Mouse (Mus musculus) stomach, embryonic 14.5 days (tissue): ENCODE measurements at regions not wholly inside any gene's neighbourhood (a gene's known extent, or its start where the extent isn't known, plus 50 kb on each side); places are given as distances from the start of the nearest gene placed in this dataset.

ENCODE experiments used
- ATAC-seq: fragments of 200-750 bp; cut with Nextera tagmentation; 2 replicates; pipeline ENCODE4 v1.8.0; 2017; ENCODE audit warnings: low read depth, moderate TSS enrichment; ENCODE audit not compliant: insufficient number of reproducible peaks, insufficient read depth, low FRiP score
- H3K27ac ChIP-seq: fragments of 300-500 bp; sonication (generic); 2 replicates; pipeline ENCODE4 v1.5.1; 2014; ENCODE audit warnings: mild to moderate bottlenecking, low read length, moderate library complexity, mixed read lengths
- H3K27me3 ChIP-seq: fragments of 300-500 bp; sonication (generic); 2 replicates; pipeline ENCODE4 v1.6.1; 2014; ENCODE audit warnings: low read length, control low read depth, mixed read lengths; ENCODE audit not compliant: control insufficient read depth, insufficient read depth
- H3K36me3 ChIP-seq: fragments of 300-500 bp; sonication (generic); 2 replicates; pipeline ENCODE4 v1.6.1; 2014; ENCODE audit warnings: mild to moderate bottlenecking, control low read depth, low read length, moderate library complexity, mixed read lengths; ENCODE audit not compliant: control insufficient read depth, insufficient read depth
- H3K4me1 ChIP-seq: fragments of 300-500 bp; sonication (generic); 2 replicates; pipeline ENCODE4 v1.6.1; 2014; ENCODE audit warnings: low read length, control low read depth, mixed read lengths; ENCODE audit not compliant: control insufficient read depth, insufficient read depth
- H3K4me2 ChIP-seq: fragments of 300-500 bp; sonication (generic); replicated peaks from 2 replicates; pipeline ENCODE4 v1.6.1; 2014; ENCODE audit warnings: low read depth, low read length, control low read depth
- H3K4me3 ChIP-seq: fragments of 300-500 bp; sonication (generic); 2 replicates; pipeline ENCODE4 v1.5.1; 2014; ENCODE audit warnings: low read depth, low read length, control low read depth
- H3K9ac ChIP-seq: fragments of 300-500 bp; sonication (generic); replicated peaks from 2 replicates; pipeline ENCODE4 v1.6.1; 2014; ENCODE audit warnings: low read depth, mild to moderate bottlenecking, control low read depth, low read length, moderate library complexity, mixed read lengths
- H3K9me3 ChIP-seq: fragments of 300-500 bp; sonication (generic); 2 replicates; pipeline ENCODE4 v1.6.1; 2016; ENCODE audit warnings: low read depth, low read length, control low read depth; ENCODE audit not compliant: control insufficient read depth
- WGBS: fragments of 180-500 bp; shearing (Covaris S2); extraction: QIAGEN DNeasy Blood & Tissue Kit; methylation state at CpG from one replicate; pipeline ENCODE4 v1.1.7; 2014; 5-methylcytosine and 5-hydroxymethylcytosine counted together

GRCm38 (mm10) chr3:140054634-140055033 lies 849.1 kb downstream of the Stpg2 start:
- Histone ChIP-seq H3K27ac (no peak overlapping the region), H3K9me3 (no peaks in the 10 kb centered on the region), H3K4me2 (no peak overlapping the region), H3K27me3 (no peaks in the 10 kb centered on the region), H3K9ac (no peak overlapping the region), H3K4me3 (no peak overlapping the region), H3K4me1 (no peaks in the 10 kb centered on the region), H3K36me3 (no peaks in the 10 kb centered on the region)
- 60% methylated on average over 1 of the region's 1 CpGs for WGBS
- ATAC-seq = no peak

- Histone ChIP-seq H3K36me3 (no peaks in the 10 kb centered on the region), H3K4me1 (no peaks in the 10 kb centered on the region), H3K27me3 (no peaks in the 10 kb centered on the region), H3K9ac (no peak overlapping the region), H3K27ac (no peak overlapping the region), H3K4me3 (no peak overlapping the region), H3K9me3 (no peaks in the 10 kb centered on the region), H3K4me2 (no peak overlapping the region)
- ATAC-seq = no peak
- WGBS = 87% methylated on average over 3 of the region's 3 CpGs
These were observed 852.6 kb downstream of the Stpg2 start for GRCm38 (mm10) chr3:140057962-140058631.

GRCm38 (mm10) chr3:140059102-140059501 lies 853.6 kb downstream of the Stpg2 start:
- Histone ChIP-seq H3K4me2 (no peak overlapping the region), H3K27ac (no peak overlapping the region), H3K4me3 (no peak overlapping the region), H3K4me1 (no peaks in the 10 kb centered on the region), H3K36me3 (no peaks in the 10 kb centered on the region), H3K9ac (no peak overlapping the region), H3K9me3 (no peaks in the 10 kb centered on the region), H3K27me3 (no peaks in the 10 kb centered on the region)
- WGBS = 76% methylated on average over 3 of the region's 3 CpGs
- ATAC-seq = no peak

GRCm38 (mm10) chr3:140059522-140060110 lies 854.1 kb downstream of the Stpg2 start:
- WGBS = 84% methylated on average over 4 of the region's 4 CpGs
- H3K9ac ChIP-seq = no peak overlapping the region
- no peak for ATAC-seq

GRCm38 (mm10) chr3:140061769-140062381 lies 856.4 kb downstream of the Stpg2 start:
- no peak for ATAC-seq
- 87% methylated on average over 10 of the region's 10 CpGs for WGBS
- Histone ChIP-seq H3K4me1 (no peaks in the 10 kb centered on the region), H3K9ac (no peak overlapping the region), H3K27ac (no peak overlapping the region), H3K27me3 (no peaks in the 10 kb centered on the region), H3K4me2 (no peak overlapping the region), H3K9me3 (no peaks in the 10 kb centered on the region), H3K36me3 (no peaks in the 10 kb centered on the region), H3K4me3 (no peak overlapping the region)

More at GRCm38 (mm10) chr3:140059522-140060110, 854.1 kb downstream of the Stpg2 start:
- Histone ChIP-seq H3K4me2 (no peak overlapping the region), H3K27me3 (no peaks in the 10 kb centered on the region), H3K36me3 (no peaks in the 10 kb centered on the region), H3K4me1 (no peaks in the 10 kb centered on the region), H3K4me3 (no peak overlapping the region), H3K9me3 (no peaks in the 10 kb centered on the region), H3K27ac (no peak overlapping the region)

- Histone ChIP-seq H3K27ac (no peak overlapping the region), H3K4me1 (no peaks in the 10 kb centered on the region)
- ATAC-seq = no peak
These were observed 857.4 kb downstream of the Stpg2 start for GRCm38 (mm10) chr3:140062880-140063279.

GRCm38 (mm10) chr3:140084333-140084732 lies 878.8 kb downstream of the Stpg2 start:
- ATAC-seq = no peak
- Histone ChIP-seq H3K4me1 (no peaks in the 10 kb centered on the region), H3K27ac (no peak overlapping the region), H3K4me2 (no peak overlapping the region), H3K9ac (no peak overlapping the region), H3K36me3 (no peaks in the 10 kb centered on the region), H3K9me3 (no peaks in the 10 kb centered on the region), H3K4me3 (no peak overlapping the region), H3K27me3 (no peaks in the 10 kb centered on the region)
- 80% methylated on average over 3 of the region's 3 CpGs for WGBS

More at GRCm38 (mm10) chr3:140062880-140063279, 857.4 kb downstream of the Stpg2 start:
- H3K9me3 ChIP-seq = no peaks in the 10 kb centered on the region
- WGBS = 85% methylated on average over 5 of the region's 5 CpGs
- no peaks in the 10 kb centered on the region for H3K27me3 ChIP-seq
- no peaks in the 10 kb centered on the region for H3K36me3 ChIP-seq
- H3K9ac ChIP-seq = no peak overlapping the region
- no peak overlapping the region for H3K4me3 ChIP-seq
- no peak overlapping the region for H3K4me2 ChIP-seq

- 88% methylated on average over 3 of the region's 3 CpGs for WGBS
- Histone ChIP-seq H3K4me1 (no peaks in the 10 kb centered on the region), H3K27ac (no peak overlapping the region), H3K36me3 (no peaks in the 10 kb centered on the region), H3K27me3 (no peaks in the 10 kb centered on the region), H3K4me2 (no peak overlapping the region), H3K9ac (no peak overlapping the region), H3K4me3 (no peak overlapping the region), H3K9me3 (no peaks in the 10 kb centered on the region)
- no peak for ATAC-seq
These were observed 879.9 kb downstream of the Stpg2 start for GRCm38 (mm10) chr3:140085385-140085784.
